Mouse (Mus musculus) MEL (cell line): Measurements from ENCODE around the gene Gm10577. TPM values are rescaled to one million over a fixed set of nuclear protein-coding genes. Genes with fewer than 3 reads are reported as not detected.

Experiments used
- DNase-seq: peaks from one replicate; pipeline ENCODE4 v3.0.0; 2011; ENCODE audit warnings: low read depth, low spot score
- H3K27ac ChIP-seq: 2 replicates; pipeline ENCODE4 v1.5.1; 2012; ENCODE audit warnings: low read depth, mild to moderate bottlenecking, control low read depth, low read length, moderate library complexity; ENCODE audit not compliant: control insufficient read depth
- H3K27me3 ChIP-seq, 2 experiments: fragments of 150-350 bp in 1 of 2; sonication (generic) in 1 of 2; 2 replicates each; pipeline ENCODE4 v1.6.1; 2012; ENCODE audit warnings: low read length in 2 of 2, mild to moderate bottlenecking in 2 of 2, improper control_type of control experiment in 1 of 2, moderate library complexity in 1 of 2; ENCODE audit not compliant: insufficient read depth in 2 of 2, control insufficient read depth in 1 of 2
- H3K36me3 ChIP-seq, 2 experiments: 2 replicates each; pipeline ENCODE4 v1.6.1; 2012 to 2014; ENCODE audit warnings: low read length in 2 of 2, improper control_type of control experiment in 1 of 2, inconsistent platforms in 1 of 2, mild to moderate bottlenecking in 1 of 2; ENCODE audit not compliant: insufficient read depth in 2 of 2, control insufficient read depth in 1 of 2
- H3K4me1 ChIP-seq, 2 experiments: fragments of 150-350 bp in 1 of 2; sonication (generic) in 1 of 2; 2 replicates each; pipeline ENCODE4 v1.6.1; 2012; ENCODE audit warnings: low read length in 2 of 2, improper control_type of control experiment in 1 of 2, mild to moderate bottlenecking in 1 of 2; ENCODE audit not compliant: insufficient read depth in 2 of 2, control insufficient read depth in 1 of 2
- H3K4me3 ChIP-seq, 2 experiments: fragments of 150-350 bp in 1 of 2; sonication (generic) in 1 of 2; 2 replicates each; pipeline ENCODE4 v1.5.1; 2012; ENCODE audit warnings: low read depth in 2 of 2, low read length in 2 of 2, mild to moderate bottlenecking in 2 of 2, moderate library complexity in 2 of 2, control low read depth in 1 of 2, improper control_type of control experiment in 1 of 2; ENCODE audit not compliant: control insufficient read depth in 1 of 2, insufficient read depth in 1 of 2
- H3K79me2 ChIP-seq: 2 replicates; pipeline ENCODE4 v1.6.1; 2012; ENCODE audit warnings: mild to moderate bottlenecking, low read length, moderate library complexity; ENCODE audit not compliant: control insufficient read depth, poor library complexity, insufficient read depth
- H3K9ac ChIP-seq: 2 replicates; pipeline ENCODE4 v1.6.1; 2012; ENCODE audit warnings: low read depth, mild to moderate bottlenecking, control low read depth, low read length, moderate library complexity; ENCODE audit not compliant: control insufficient read depth, poor library complexity, severe bottlenecking
- H3K9me3 ChIP-seq: fragments of 150-350 bp; sonication (generic); replicated peaks from 2 replicates; pipeline ENCODE4 v1.6.1; 2012; ENCODE audit warnings: mild to moderate bottlenecking, low read length, improper control_type of control experiment, moderate library complexity; ENCODE audit not compliant: insufficient read depth
- CTCF ChIP-seq, 3 experiments: IDR thresholded peaks in 2 of 3; conservative IDR thresholded peaks in 1 of 3; 2 replicates each; pipeline ENCODE4 v1.5.1; 2011 to 2012; ENCODE audit warnings: low read length in 3 of 3, low read depth in 2 of 3, mild to moderate bottlenecking in 2 of 3, improper control_type of control experiment in 1 of 3, inconsistent platforms in 1 of 3, mixed read lengths in 1 of 3, moderate library complexity in 1 of 3; ENCODE audit not compliant: control insufficient read depth in 1 of 3, insufficient read depth in 1 of 3, poor library complexity in 1 of 3, severe bottlenecking in 1 of 3
- ELF1 ChIP-seq: IDR thresholded peaks from 2 replicates; pipeline ENCODE4 v1.6.1; 2014; ENCODE audit warnings: low read depth, mild to moderate bottlenecking, inconsistent platforms, low read length, improper control_type of control experiment, moderate library complexity
- EP300 ChIP-seq, 2 experiments: IDR thresholded peaks; 2 replicates each; pipeline ENCODE4 v1.6.1; 2011; ENCODE audit warnings: improper control_type of control experiment in 2 of 2, low read length in 2 of 2, low read depth in 1 of 2, mild to moderate bottlenecking in 1 of 2
- GABPA ChIP-seq: IDR thresholded peaks from 2 replicates; pipeline ENCODE4 v1.6.1; 2012; ENCODE audit warnings: low read depth, mild to moderate bottlenecking, inconsistent platforms, low read length, improper control_type of control experiment, moderate library complexity
- GATA1 ChIP-seq: IDR thresholded peaks from 2 replicates; pipeline ENCODE4 v1.6.1; 2011; ENCODE audit warnings: low read depth, low read length, improper control_type of control experiment
- MAZ ChIP-seq: IDR thresholded peaks from 2 replicates; pipeline ENCODE4 v1.6.1; 2012; ENCODE audit warnings: low read depth, mild to moderate bottlenecking, inconsistent platforms, low read length, improper control_type of control experiment
- MEF2A ChIP-seq: IDR thresholded peaks from 2 replicates; pipeline ENCODE4 v1.6.1; 2014; ENCODE audit warnings: low read depth, mild to moderate bottlenecking, inconsistent platforms, low read length, improper control_type of control experiment; ENCODE audit not compliant: poor library complexity, insufficient replicate concordance, severe bottlenecking; ENCODE audit errors: extremely low read depth
- MXI1 ChIP-seq: IDR thresholded peaks from 2 replicates; pipeline ENCODE4 v1.6.1; 2011; ENCODE audit warnings: mild to moderate bottlenecking, low read depth, low read length, improper control_type of control experiment
- NRF1 ChIP-seq: IDR thresholded peaks from 2 replicates; pipeline ENCODE4 v1.6.1; 2014; ENCODE audit warnings: low read depth, mild to moderate bottlenecking, inconsistent platforms, low read length, improper control_type of control experiment, moderate library complexity; ENCODE audit not compliant: poor library complexity, insufficient read depth, severe bottlenecking
- POLR2A ChIP-seq, 2 experiments: IDR thresholded peaks; 2 replicates each; pipeline ENCODE4 v1.6.1; 2011 to 2012; ENCODE audit warnings: low read length in 2 of 2, mild to moderate bottlenecking in 2 of 2, control low read depth in 1 of 2, improper control_type of control experiment in 1 of 2, low read depth in 1 of 2, moderate library complexity in 1 of 2; ENCODE audit not compliant: control insufficient read depth in 1 of 2, insufficient read depth in 1 of 2, poor library complexity in 1 of 2
- POLR2AphosphoS2 ChIP-seq: IDR thresholded peaks from 2 replicates; pipeline ENCODE4 v1.6.1; 2011; ENCODE audit warnings: low read length, improper control_type of control experiment
- POLR2AphosphoS5 ChIP-seq: IDR thresholded peaks from 2 replicates; pipeline ENCODE4 v1.6.1; 2012; ENCODE audit warnings: low read depth, borderline replicate concordance, mild to moderate bottlenecking, inconsistent platforms, low read length, moderate library complexity, mixed read lengths
- RAD21 ChIP-seq: IDR thresholded peaks from 2 replicates; pipeline ENCODE4 v1.6.1; 2011; ENCODE audit warnings: mild to moderate bottlenecking, low read depth, low read length, improper control_type of control experiment
- SIN3A ChIP-seq: IDR thresholded peaks from 2 replicates; pipeline ENCODE4 v1.6.1; 2012; ENCODE audit warnings: low read length, improper control_type of control experiment, inconsistent platforms
- SMC3 ChIP-seq: IDR thresholded peaks from 2 replicates; pipeline ENCODE4 v1.6.1; 2011; ENCODE audit warnings: low read depth, low read length, improper control_type of control experiment
- TBP ChIP-seq: IDR thresholded peaks from 2 replicates; pipeline ENCODE4 v1.8.0; 2011; ENCODE audit warnings: low read depth, low read length, improper control_type of control experiment
- TCF12 ChIP-seq: IDR thresholded peaks from 2 replicates; pipeline ENCODE4 v1.6.1; 2014; ENCODE audit warnings: low read depth, mild to moderate bottlenecking, inconsistent platforms, low read length, improper control_type of control experiment, moderate library complexity
- USF2 ChIP-seq, 2 experiments: IDR thresholded peaks; 2 replicates each; pipeline ENCODE4 v1.6.1; 2011 to 2012; ENCODE audit warnings: improper control_type of control experiment in 2 of 2, low read length in 2 of 2, borderline replicate concordance in 1 of 2, inconsistent platforms in 1 of 2, low read depth in 1 of 2, mild to moderate bottlenecking in 1 of 2; ENCODE audit not compliant: insufficient read depth in 1 of 2
- ZKSCAN1 ChIP-seq: IDR thresholded peaks from 2 replicates; pipeline ENCODE4 v1.6.1; 2012; ENCODE audit warnings: low read depth, mild to moderate bottlenecking, inconsistent platforms, low read length, improper control_type of control experiment, moderate library complexity
- ZMIZ1 ChIP-seq: IDR thresholded peaks from 2 replicates; pipeline ENCODE4 v1.6.1; 2012; ENCODE audit warnings: low read depth, mild to moderate bottlenecking, inconsistent platforms, low read length, improper control_type of control experiment, moderate library complexity
- ZNF384 ChIP-seq: IDR thresholded peaks from 2 replicates; pipeline ENCODE4 v1.6.1; 2012; ENCODE audit warnings: low read depth, mild to moderate bottlenecking, inconsistent platforms, low read length, improper control_type of control experiment
- polyA plus RNA-seq, 2 experiments: library from polyadenylated mRNA; stranded (reverse) in 1 of 2; unstranded in 1 of 2; fragments of >175 nt in 1 of 2; fragments of >200 nt in 1 of 2; gene quantifications; 2 replicates each; pipeline versions ENCODE4 v1.2.1 to v1.2.4; 2012; ENCODE audit warnings: low replicate concordance in 2 of 2, low read depth in 1 of 2; ENCODE audit not compliant: insufficient read length in 2 of 2, insufficient read depth in 1 of 2, missing spikeins in 1 of 2
- total RNA-seq: library from RNA; depleted of rRNA; stranded (reverse); fragments of 300-350 nt; gene quantifications from 2 replicates; pipeline ENCODE4 v1.2.3, GENCODE M21; 2012

The Gm10577 gene
- total and polyA plus RNA-seq, 3 experiments = not detected

- H3K27ac ChIP-seq = no peak overlapping the region
These were observed 16.7 kb upstream of the Gm10577 start for GRCm38 (mm10) chr4:101037156-101037555.

GRCm38 (mm10) chr4:101035131-101035530, 14.6 kb upstream of the Gm10577 start:
- Histone ChIP-seq H3K27ac (no peak overlapping the region), H3K4me3 (no peak overlapping the region), H3K9ac (no peak overlapping the region), H3K4me1 (no peaks in the 10 kb centered on the region), H3K79me2 (no peaks in the 10 kb centered on the region), H3K36me3 (no peaks in the 10 kb centered on the region), H3K9me3 (no peaks in the 10 kb centered on the region), H3K27me3 (no peaks in the 10 kb centered on the region; a peak in 1 of 4 replicates)
- DNase-seq = no peak
- TF ChIP-seq TBP = no peak
- TF ChIP-seq ZNF384 = no peak
- no peak for TF ChIP-seq POLR2AphosphoS2
- no peak for TF ChIP-seq NRF1
- no peak for TF ChIP-seq SMC3
- no peak for TF ChIP-seq MAZ
- no peak for TF ChIP-seq GABPA
- no peak for TF ChIP-seq MXI1
- TF ChIP-seq ZKSCAN1 = no peak
- no peak for TF ChIP-seq EP300 (IDR thresholded peaks at IDR 0.05; ENCODE audit: low read depth in 1 of 2, low read length in 2 of 2)
- TF ChIP-seq POLR2A (IDR thresholded peaks at IDR 0.05; ENCODE audit: control insufficient read depth in 1 of 2, insufficient read depth in 1 of 2, low read depth in 1 of 2, low read length in 2 of 2, poor library complexity in 1 of 2) = no peak
- TF ChIP-seq CTCF (IDR thresholded peaks at IDR 0.05 in 2 of 3, conservative IDR thresholded peaks at IDR 0.05 in 1 of 3; ENCODE audit: control insufficient read depth in 1 of 3, insufficient read depth in 1 of 3, low read depth in 2 of 3, low read length in 3 of 3, poor library complexity in 1 of 3, severe bottlenecking in 1 of 3) = no peak
- TF ChIP-seq USF2 (IDR thresholded peaks at IDR 0.05; ENCODE audit: borderline replicate concordance in 1 of 2, insufficient read depth in 1 of 2, low read depth in 1 of 2, low read length in 2 of 2) = no peak
- TF ChIP-seq MEF2A = no peak
- no peak for TF ChIP-seq ZMIZ1

More at GRCm38 (mm10) chr4:101037156-101037555, 16.7 kb upstream of the Gm10577 start:
- no peak overlapping the region for H3K4me3 ChIP-seq
- DNase-seq = no peak
- TF ChIP-seq ZMIZ1 = no peak
- no peak for TF ChIP-seq SIN3A
- TF ChIP-seq MEF2A = no peak
- no peak for TF ChIP-seq POLR2A (IDR thresholded peaks at IDR 0.05; ENCODE audit: control insufficient read depth in 1 of 2, insufficient read depth in 1 of 2, low read depth in 1 of 2, low read length in 2 of 2, poor library complexity in 1 of 2)
- TF ChIP-seq POLR2AphosphoS2 = no peak
- no peak for TF ChIP-seq GATA1
- TF ChIP-seq EP300 (IDR thresholded peaks at IDR 0.05; ENCODE audit: low read depth in 1 of 2, low read length in 2 of 2) = no peak
- TF ChIP-seq RAD21 = no peak
- no peak for TF ChIP-seq TCF12
- TF ChIP-seq SMC3 = no peak
- no peak for TF ChIP-seq POLR2AphosphoS5
- TF ChIP-seq ELF1 = no peak
- TF ChIP-seq USF2 (IDR thresholded peaks at IDR 0.05; ENCODE audit: borderline replicate concordance in 1 of 2, insufficient read depth in 1 of 2, low read depth in 1 of 2, low read length in 2 of 2) = no peak
- TF ChIP-seq, all 39 proteins: peak for 0
- Histone ChIP-seq H3K36me3 (no peaks in the 10 kb centered on the region), H3K79me2 (no peaks in the 10 kb centered on the region), H3K9me3 (no peaks in the 10 kb centered on the region), H3K4me1 (no peaks in the 10 kb centered on the region), H3K27me3 (no peaks in the 10 kb centered on the region), H3K9ac (no peak overlapping the region)
